In the genomic region with DNA sequence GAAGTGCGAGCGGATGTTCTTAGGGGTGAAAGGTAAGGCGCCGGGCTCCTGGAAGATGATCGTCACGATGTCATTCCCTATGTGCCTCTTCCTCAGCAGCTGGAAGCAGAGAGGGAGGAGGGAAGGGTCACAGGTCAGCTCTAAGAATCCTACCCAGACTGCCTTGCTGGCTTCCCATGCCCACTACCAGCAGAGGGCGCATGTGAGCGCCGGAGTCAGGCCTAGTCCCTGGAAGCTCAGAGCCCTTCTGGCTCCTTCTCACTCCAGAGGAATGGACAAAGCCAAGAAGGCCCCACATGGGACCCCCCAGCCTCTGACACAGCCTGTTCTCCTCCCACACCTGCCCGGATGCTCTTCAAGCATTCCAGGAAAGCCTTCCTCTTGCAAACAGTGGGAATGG, we compare ENCODE assay signal across 8 mouse cellular contexts.
DNase-seq lines count a peak whose midpoint lies in the region; ATAC-seq lines count a peak whose summit lies in the region.

No protein-coding gene starts in this region.

- WGBS in midbrain, embryonic 11.5 days = 30% methylated on average over 10 of the region's 10 CpGs

- H3K27ac ChIP-seq in midbrain, embryonic 11.5 days (ENCODE audit: low read depth, low read length) = no peak overlapping the region

- no peaks in the 10 kb centered on the region; the same call in 1 of the 2 replicates for H3K36me3 ChIP-seq in midbrain, embryonic 11.5 days (ENCODE audit: control insufficient read depth, insufficient read depth, low read length)

- peak; percentile 75 for DNase-seq in WW6 (ENCODE audit: low read depth, low spot score)
- DNase-seq in cerebellum, postnatal 14 days = peak; percentile 95 to 97
- peak; percentile 58 to 69 for DNase-seq in gastrocnemius, adult 8-10 months (ENCODE audit: low spot score in 2 of 2)
- DNase-seq in induced T-regulatory cell, adult 2 months (ENCODE audit: low read depth) = peak; percentile 78
- DNase-seq in left cerebral cortex, postnatal 25 days (ENCODE audit: low spot score in 2 of 2) = peak; percentile 69 to 73
- peak; percentile 99 for DNase-seq in midbrain, embryonic 11.5 days (ENCODE audit: low spot score, missing footprints)
- DNase-seq in right cerebral cortex, postnatal 36 days (ENCODE audit: low spot score in 2 of 2) = peak; percentile 39 to 49
- DNase-seq in urinary bladder, postnatal 36 days (ENCODE audit: low spot score in 2 of 2) = peak; percentile 71 to 78

- no peaks in the 10 kb centered on the region for H3K27me3 ChIP-seq in midbrain, embryonic 11.5 days (ENCODE audit: control insufficient read depth, insufficient read depth, low read length)

- no peak overlapping the region for H3K9ac ChIP-seq in midbrain, embryonic 11.5 days (ENCODE audit: low read length)

- ATAC-seq in midbrain, embryonic 11.5 days (ENCODE audit: low FRiP score) = peak; percentile 80

- H3K4me1 ChIP-seq in midbrain, embryonic 11.5 days (ENCODE audit: control insufficient read depth, insufficient read depth, low read length) = no peaks in the 10 kb centered on the region

- no peak overlapping the region for H3K4me2 ChIP-seq in midbrain, embryonic 11.5 days

- no peaks in the 10 kb centered on the region for H3K9me3 ChIP-seq in midbrain, embryonic 11.5 days (ENCODE audit: control insufficient read depth, low read length)

- intact Hi-C loops in left cerebral cortex, postnatal 25 days (cut with DNase I) = loop anchor here (1.0 to 10.0 kb wide), 2 partner anchors 139 to 382 kb away; a partner anchor contains a TSS

- no peak overlapping the region for H3K4me3 ChIP-seq in midbrain, embryonic 11.5 days (ENCODE audit: low read depth, low read length)

Comparison
In these comparisons a context has a peak if more than half of its experiments do, and no peak if none do; other contexts are left out.
1. DNase-seq: peak in every context shown above with its lines; median percentile 99 in midbrain, embryonic 11.5 days; 96 in cerebellum, postnatal 14 days; 78 in induced T-regulatory cell, adult 2 months; 75 in WW6; 74 in urinary bladder, postnatal 36 days; 71 in left cerebral cortex, postnatal 25 days; 64 in gastrocnemius, adult 8-10 months; 44 in right cerebral cortex, postnatal 36 days.